Mouse (Mus musculus): ENCODE measurements around the gene Braf. TPM values are rescaled to one million over a fixed set of nuclear protein-coding genes. Genes with fewer than 3 reads are reported as not detected.

The Braf gene
- total and polyA plus RNA-seq, 2 experiments from 2014 or later: 12.9 to 42.4 TPM

DNA sequence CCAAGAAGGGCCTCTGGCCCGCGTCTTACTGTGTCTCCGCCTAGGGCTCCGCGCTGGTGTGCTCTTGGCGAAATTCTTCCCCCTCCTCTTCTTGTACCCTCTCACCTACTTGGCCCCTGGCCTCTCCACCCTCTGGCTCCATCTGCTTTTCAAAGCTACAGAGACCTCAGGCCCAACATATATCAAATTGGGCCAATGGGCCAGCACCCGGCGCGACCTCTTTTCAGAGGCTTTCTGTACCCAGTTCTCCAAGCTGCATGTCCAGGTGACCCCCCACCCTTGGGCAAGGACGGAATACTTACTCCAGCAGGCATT is 150.8 kb downstream of the Braf start:
- Histone ChIP-seq H3K9ac (peak overlapping the region; percentile 88), H3K36me3 (ENCODE audit: insufficient read depth) (peaks cover 26% of the 10 kb centered on the region), H3K27me3 (ENCODE audit: insufficient read depth, low read length) (no peaks in the 10 kb centered on the region), H3K4me2 (ENCODE audit: low read depth) (peak overlapping the region; percentile 89), H3K27ac (ENCODE audit: low read depth, low read length) (peak overlapping the region; percentile 90), H3K4me1 (ENCODE audit: insufficient read depth) (peaks cover 11% of the 10 kb centered on the region; the same call in 1 of the 2 replicates), H3K4me3 (ENCODE audit: low read depth, low read length) (peak overlapping the region; percentile 66), H3K9me3 (ENCODE audit: low read length) (no peaks in the 10 kb centered on the region)
- no peak for DNase-seq
- 15% methylated on average over 10 of the region's 10 CpGs for WGBS
- no peak for TF ChIP-seq CTCF (IDR thresholded peaks at IDR 0.05; ENCODE audit: low read depth)
- no peak for ATAC-seq

DNA sequence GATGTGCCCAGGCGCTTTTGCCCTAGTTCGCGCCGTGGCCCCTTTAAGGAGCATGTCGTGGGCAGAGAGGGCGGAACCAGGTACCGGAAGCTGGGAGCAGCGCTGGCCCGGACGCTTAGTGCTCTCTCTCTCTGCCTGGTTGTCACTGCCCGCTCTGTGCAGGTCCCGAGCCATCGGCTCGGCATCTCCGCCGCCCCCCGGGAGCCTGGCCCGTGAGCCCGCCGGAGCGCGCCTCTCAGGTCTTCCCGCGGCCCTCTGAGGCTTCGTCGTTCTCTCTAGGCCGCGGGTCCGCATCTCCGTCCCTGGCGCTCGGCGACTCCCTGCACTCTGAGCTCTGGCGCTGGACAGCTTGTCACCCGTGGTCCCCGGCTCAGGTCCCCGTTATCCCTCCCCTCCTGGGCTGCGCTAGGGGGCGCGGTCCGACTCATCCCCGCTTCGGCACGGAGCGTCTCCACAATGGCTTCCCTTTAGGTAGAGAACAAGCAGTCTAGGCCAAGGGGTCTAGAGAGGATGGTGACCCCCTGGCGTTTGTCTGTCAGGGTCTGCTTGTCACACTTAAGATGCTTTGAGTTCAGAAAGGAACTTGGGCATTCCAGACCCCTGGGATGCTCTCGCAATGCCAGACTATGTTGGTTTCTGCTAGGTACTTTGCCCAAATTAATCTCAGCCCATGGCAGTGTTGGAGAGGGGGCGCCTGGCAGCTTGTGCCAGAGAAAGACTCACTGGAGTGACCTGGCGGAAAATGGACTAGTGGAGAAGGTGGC is 151.3 kb downstream of the Braf start, which contains the start of gene Adck2:
Gene Adck2 (plus strand): TSS at position 83 of the 764 bp plus-strand sequence.
- under 1% methylated on average over 49 of the region's 49 CpGs for WGBS
- Histone ChIP-seq H3K27me3 (ENCODE audit: insufficient read depth, low read length) (no peaks in the 10 kb centered on the region), H3K36me3 (ENCODE audit: insufficient read depth) (peaks cover 21% of the 10 kb centered on the region), H3K9ac (peak within 1 kb of the TSS; percentile 88), H3K4me3 (ENCODE audit: low read depth, low read length) (peak within 1 kb of the TSS; percentile 66), H3K4me2 (ENCODE audit: low read depth) (peak within 1 kb of the TSS; percentile 89), H3K27ac (ENCODE audit: low read depth, low read length) (peak within 1 kb of the TSS; percentile 90), H3K9me3 (ENCODE audit: low read length) (no peaks in the 10 kb centered on the region), H3K4me1 (ENCODE audit: insufficient read depth) (peaks cover 11% of the 10 kb centered on the region; the same call in 1 of the 2 replicates)
- DNase-seq: peak; percentile 84
- TF ChIP-seq CTCF (IDR thresholded peaks at IDR 0.05; ENCODE audit: low read depth): peak; percentile 64
- ATAC-seq: peak; percentile 97

- H3K36me3 ChIP-seq (ENCODE audit: insufficient read depth): no peaks in the 10 kb centered on the region
- peaks cover 11% of the 10 kb centered on the region; the same call in 1 of the 2 replicates for H3K4me1 ChIP-seq (ENCODE audit: insufficient read depth)
- ATAC-seq (no peak), DNase-seq (no peak)
- no peaks in the 10 kb centered on the region for H3K9me3 ChIP-seq (ENCODE audit: low read length)
- H3K9ac ChIP-seq: no peak overlapping the region
- H3K4me3 ChIP-seq (ENCODE audit: low read depth, low read length): no peak overlapping the region
- TF ChIP-seq CTCF (IDR thresholded peaks at IDR 0.05; ENCODE audit: low read depth): no peak
- no peak overlapping the region for H3K4me2 ChIP-seq (ENCODE audit: low read depth)
- no peak overlapping the region for H3K27ac ChIP-seq (ENCODE audit: low read depth, low read length)
- 82% methylated on average over 3 of the region's 3 CpGs for WGBS
- no peaks in the 10 kb centered on the region for H3K27me3 ChIP-seq (ENCODE audit: insufficient read depth, low read length)
These were observed 154.8 kb downstream of the Braf start for GRCm38 (mm10) chr6:39570426-39570825.

GRCm38 (mm10) chr6:39567528-39567927 is 157.7 kb downstream of the Braf start:
- Histone ChIP-seq H3K27ac (ENCODE audit: low read depth, low read length) (no peak overlapping the region), H3K36me3 (ENCODE audit: insufficient read depth) (no peaks in the 10 kb centered on the region), H3K9ac (no peak overlapping the region), H3K4me3 (ENCODE audit: low read depth, low read length) (no peak overlapping the region), H3K9me3 (ENCODE audit: low read length) (no peaks in the 10 kb centered on the region), H3K27me3 (ENCODE audit: insufficient read depth, low read length) (no peaks in the 10 kb centered on the region), H3K4me1 (ENCODE audit: insufficient read depth) (no peaks in the 10 kb centered on the region), H3K4me2 (ENCODE audit: low read depth) (no peak overlapping the region)
- WGBS: 10% methylated on average over 5 of the region's 5 CpGs
- DNase-seq (peak; percentile 72), ATAC-seq (peak; percentile 65)
- peak; percentile 86 for TF ChIP-seq CTCF (IDR thresholded peaks at IDR 0.05; ENCODE audit: low read depth)

DNA sequence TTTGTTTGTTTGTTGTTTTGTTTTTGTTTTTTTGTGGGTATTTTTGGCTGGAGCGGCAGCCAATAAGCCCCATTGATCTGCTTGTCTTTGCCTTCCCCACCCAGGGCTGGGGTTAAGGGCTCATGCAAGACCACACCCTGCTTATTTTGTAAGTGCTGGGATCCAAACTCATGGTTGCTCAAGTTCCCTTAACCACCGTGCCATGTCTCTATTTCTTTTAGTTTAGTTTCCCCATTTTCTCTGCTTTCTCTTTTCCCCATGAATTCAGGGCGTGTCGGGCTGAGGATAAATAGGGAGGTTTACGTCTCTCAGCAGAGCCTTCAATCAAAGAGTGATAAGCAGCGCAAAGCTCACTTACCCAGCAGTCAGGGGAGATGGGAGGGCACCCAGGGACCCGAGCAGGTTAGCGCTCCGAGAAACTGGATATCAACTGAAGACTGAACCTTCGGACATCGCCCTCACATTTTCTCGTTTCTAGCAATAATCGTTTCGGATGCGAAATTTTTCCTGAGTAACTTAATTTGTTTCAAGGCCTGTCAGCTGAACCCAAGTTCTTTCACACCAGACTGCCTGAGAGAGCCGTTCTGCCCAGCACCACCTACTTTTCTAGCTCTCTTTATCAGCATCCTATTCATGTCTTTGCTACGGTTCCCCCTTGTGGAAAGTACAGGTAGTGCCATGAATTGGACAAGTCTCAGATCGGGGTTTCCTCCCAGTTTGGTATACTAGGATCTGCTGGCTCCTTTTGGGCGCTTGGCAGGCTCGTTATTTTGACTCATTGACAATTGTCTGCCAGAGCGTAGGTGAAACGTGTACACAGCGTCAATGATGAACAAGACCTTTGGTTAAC is 162.9 kb downstream of the Braf start:
- Histone ChIP-seq H3K27me3 (ENCODE audit: insufficient read depth, low read length) (no peaks in the 10 kb centered on the region), H3K4me1 (ENCODE audit: insufficient read depth) (peaks cover 7% of the 10 kb centered on the region), H3K9ac (no peak overlapping the region), H3K27ac (ENCODE audit: low read depth, low read length) (no peak overlapping the region), H3K36me3 (ENCODE audit: insufficient read depth) (no peaks in the 10 kb centered on the region), H3K4me2 (ENCODE audit: low read depth) (peak overlapping the region; percentile 40), H3K4me3 (ENCODE audit: low read depth, low read length) (peak overlapping the region; percentile 9; the same call in 1 of the 2 replicates), H3K9me3 (ENCODE audit: low read length) (no peaks in the 10 kb centered on the region)
- ATAC-seq (peak; percentile 66), DNase-seq (peak; percentile 93)
- WGBS: 20% methylated on average over 23 of the region's 23 CpGs
- peak; percentile 95 for TF ChIP-seq CTCF (IDR thresholded peaks at IDR 0.05; ENCODE audit: low read depth)

- no peak for ATAC-seq
- no peak overlapping the region for H3K27ac ChIP-seq (ENCODE audit: low read depth, low read length)
These were observed 165.9 kb downstream of the Braf start for GRCm38 (mm10) chr6:39559276-39559939.

More at GRCm38 (mm10) chr6:39559276-39559939, 165.9 kb downstream of the Braf start:
- WGBS: 40% methylated on average over 6 of the region's 6 CpGs
- Histone ChIP-seq H3K36me3 (ENCODE audit: insufficient read depth) (no peaks in the 10 kb centered on the region), H3K9ac (no peak overlapping the region), H3K4me3 (ENCODE audit: low read depth, low read length) (no peak overlapping the region), H3K9me3 (ENCODE audit: low read length) (no peaks in the 10 kb centered on the region), H3K4me2 (ENCODE audit: low read depth) (no peak overlapping the region), H3K4me1 (ENCODE audit: insufficient read depth) (peaks cover 31% of the 10 kb centered on the region), H3K27me3 (ENCODE audit: insufficient read depth, low read length) (no peaks in the 10 kb centered on the region)
- no peak for DNase-seq
- no peak for TF ChIP-seq CTCF (IDR thresholded peaks at IDR 0.05; ENCODE audit: low read depth)

All from forebrain, postnatal 0 days (tissue).